Mouse (Mus musculus): Measurements from ENCODE around the gene Srsf10. TPM values are rescaled to one million over a fixed set of nuclear protein-coding genes. Genes with fewer than 3 reads are reported as not detected.

The Srsf10 gene
- total RNA-seq, 1 experiment: 178 TPM

- DNase-seq (ENCODE audit: low read depth, low spot score): no peak
- Histone ChIP-seq H3K36me3 (ENCODE audit: control insufficient read depth, insufficient read depth, low read length, poor library complexity, severe bottlenecking) (no peaks in the 10 kb centered on the region), H3K9me3 (ENCODE audit: control insufficient read depth, insufficient read depth, low read depth, low read length) (no peaks in the 10 kb centered on the region), H3K9ac (ENCODE audit: insufficient read depth, low read depth, low read length, poor library complexity, severe bottlenecking) (no peak overlapping the region), H3K4me3 (ENCODE audit: insufficient read depth in 1 of 2, low read depth in 1 of 2, low read length in 2 of 2, poor library complexity in 1 of 2, severe bottlenecking in 1 of 2) (no peak overlapping the region), H3K27ac (ENCODE audit: insufficient read depth, low read depth, low read length, poor library complexity, severe bottlenecking) (no peak overlapping the region), H3K4me1 (ENCODE audit: control insufficient read depth in 2 of 2, insufficient read depth in 2 of 2, low read length in 2 of 2, poor library complexity in 1 of 2) (no peaks in the 10 kb centered on the region)
- TF ChIP-seq HCFC1 (IDR thresholded peaks at IDR 0.05; ENCODE audit: borderline replicate concordance, insufficient read depth, low read length): no peak
- no peak for TF ChIP-seq ZC3H11A (IDR thresholded peaks at IDR 0.05; ENCODE audit: borderline replicate concordance, low read depth, low read length)
- TF ChIP-seq CHD2 (IDR thresholded peaks at IDR 0.05; ENCODE audit: low read depth, low read length): no peak
- no peak for TF ChIP-seq ZNF384 (IDR thresholded peaks at IDR 0.05; ENCODE audit: low read depth, low read length)
- no peak for TF ChIP-seq MAFK (IDR thresholded peaks at IDR 0.05; ENCODE audit: insufficient read depth, low read depth, low read length)
- in situ Hi-C loops (cut with MboI; ENCODE audit: low sequenced_read_pairs in 2 of 2, unreplicated experiment in 2 of 2): no loop called here
These were observed 51.1 kb downstream of the Srsf10 start for GRCm38 (mm10) chr4:135906633-135907032.

DNA sequence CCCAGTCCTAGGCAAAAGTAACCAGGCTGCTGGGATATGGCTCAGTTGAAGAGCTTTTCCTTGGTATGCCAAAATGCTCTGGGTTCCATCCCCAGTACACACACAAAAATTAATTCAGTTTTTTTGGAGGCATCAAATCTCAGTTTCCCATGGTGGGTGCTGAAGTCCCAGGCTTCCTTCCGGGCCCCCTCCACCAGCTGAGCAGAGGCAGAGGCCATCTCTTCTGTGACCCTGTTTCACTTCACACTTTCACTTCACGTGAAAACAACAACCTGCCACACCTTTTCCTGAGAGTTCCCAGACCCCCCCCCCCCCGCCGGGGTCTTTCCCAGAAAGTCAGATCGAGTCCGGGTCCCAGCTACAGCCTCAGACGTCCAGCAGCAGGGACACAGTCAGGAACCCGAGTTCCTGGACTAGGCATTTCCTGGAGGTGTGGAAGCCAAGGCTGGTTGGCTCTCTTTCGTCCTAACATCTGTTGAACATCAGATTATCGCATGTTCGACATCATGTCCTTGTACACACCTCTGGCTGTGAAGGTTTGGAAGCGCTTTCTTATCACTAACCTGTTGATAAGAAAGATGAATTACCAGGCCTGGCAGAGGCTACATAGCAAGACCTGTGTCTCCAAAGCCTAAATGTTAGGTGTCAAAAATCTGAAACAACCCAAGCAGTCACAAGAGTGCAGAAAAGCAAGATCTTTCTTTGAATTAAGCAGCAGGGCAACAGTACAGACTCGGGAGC is 53.9 kb downstream of the Srsf10 start:
- no peak overlapping the region for H3K27ac ChIP-seq (ENCODE audit: insufficient read depth, low read depth, low read length, poor library complexity, severe bottlenecking)
- TF ChIP-seq ZNF384 (IDR thresholded peaks at IDR 0.05; ENCODE audit: low read depth, low read length) (no peak), ZC3H11A (IDR thresholded peaks at IDR 0.05; ENCODE audit: borderline replicate concordance, low read depth, low read length) (no peak), MAFK (IDR thresholded peaks at IDR 0.05; ENCODE audit: insufficient read depth, low read depth, low read length) (no peak), HCFC1 (IDR thresholded peaks at IDR 0.05; ENCODE audit: borderline replicate concordance, insufficient read depth, low read length) (no peak), CHD2 (IDR thresholded peaks at IDR 0.05; ENCODE audit: low read depth, low read length) (no peak)
- H3K4me3 ChIP-seq (ENCODE audit: insufficient read depth in 1 of 2, low read depth in 1 of 2, low read length in 2 of 2, poor library complexity in 1 of 2, severe bottlenecking in 1 of 2): no peak overlapping the region
- no peaks in the 10 kb centered on the region for H3K36me3 ChIP-seq (ENCODE audit: control insufficient read depth, insufficient read depth, low read length, poor library complexity, severe bottlenecking)
- H3K4me1 ChIP-seq (ENCODE audit: control insufficient read depth in 2 of 2, insufficient read depth in 2 of 2, low read length in 2 of 2, poor library complexity in 1 of 2): no peaks in the 10 kb centered on the region
- in situ Hi-C loops (cut with MboI; ENCODE audit: low sequenced_read_pairs in 2 of 2, unreplicated experiment in 2 of 2): no loop called here
- H3K9ac ChIP-seq (ENCODE audit: insufficient read depth, low read depth, low read length, poor library complexity, severe bottlenecking): no peak overlapping the region
- H3K9me3 ChIP-seq (ENCODE audit: control insufficient read depth, insufficient read depth, low read depth, low read length): no peaks in the 10 kb centered on the region
- DNase-seq (ENCODE audit: low read depth, low spot score): no peak

- H3K36me3 ChIP-seq (ENCODE audit: control insufficient read depth, insufficient read depth, low read length, poor library complexity, severe bottlenecking): no peaks in the 10 kb centered on the region
- TF ChIP-seq MAFK (IDR thresholded peaks at IDR 0.05; ENCODE audit: insufficient read depth, low read depth, low read length) (no peak), CHD2 (IDR thresholded peaks at IDR 0.05; ENCODE audit: low read depth, low read length) (no peak)
- H3K4me3 ChIP-seq (ENCODE audit: insufficient read depth in 1 of 2, low read depth in 1 of 2, low read length in 2 of 2, poor library complexity in 1 of 2, severe bottlenecking in 1 of 2): no peak overlapping the region
- H3K4me1 ChIP-seq (ENCODE audit: control insufficient read depth in 2 of 2, insufficient read depth in 2 of 2, low read length in 2 of 2, poor library complexity in 1 of 2): no peaks in the 10 kb centered on the region
- no peak overlapping the region for H3K27ac ChIP-seq (ENCODE audit: insufficient read depth, low read depth, low read length, poor library complexity, severe bottlenecking)
- in situ Hi-C loops (cut with MboI; ENCODE audit: low sequenced_read_pairs in 2 of 2, unreplicated experiment in 2 of 2): no loop called here
- H3K9me3 ChIP-seq (ENCODE audit: control insufficient read depth, insufficient read depth, low read depth, low read length): no peaks in the 10 kb centered on the region
- DNase-seq (ENCODE audit: low read depth, low spot score): no peak
- H3K9ac ChIP-seq (ENCODE audit: insufficient read depth, low read depth, low read length, poor library complexity, severe bottlenecking): no peak overlapping the region
These were observed 56.0 kb downstream of the Srsf10 start for GRCm38 (mm10) chr4:135911531-135911930.

- no peaks in the 10 kb centered on the region for H3K4me1 ChIP-seq (ENCODE audit: control insufficient read depth in 2 of 2, insufficient read depth in 2 of 2, low read length in 2 of 2, poor library complexity in 1 of 2)
- no peaks in the 10 kb centered on the region for H3K9me3 ChIP-seq (ENCODE audit: control insufficient read depth, insufficient read depth, low read depth, low read length)
- no peak for DNase-seq (ENCODE audit: low read depth, low spot score)
- no peak overlapping the region for H3K9ac ChIP-seq (ENCODE audit: insufficient read depth, low read depth, low read length, poor library complexity, severe bottlenecking)
- H3K27ac ChIP-seq (ENCODE audit: insufficient read depth, low read depth, low read length, poor library complexity, severe bottlenecking): no peak overlapping the region
- TF ChIP-seq CHD2 (IDR thresholded peaks at IDR 0.05; ENCODE audit: low read depth, low read length) (no peak), HCFC1 (IDR thresholded peaks at IDR 0.05; ENCODE audit: borderline replicate concordance, insufficient read depth, low read length) (no peak), ZNF384 (IDR thresholded peaks at IDR 0.05; ENCODE audit: low read depth, low read length) (no peak), MAFK (IDR thresholded peaks at IDR 0.05; ENCODE audit: insufficient read depth, low read depth, low read length) (no peak), ZC3H11A (IDR thresholded peaks at IDR 0.05; ENCODE audit: borderline replicate concordance, low read depth, low read length) (no peak)
- no peaks in the 10 kb centered on the region for H3K36me3 ChIP-seq (ENCODE audit: control insufficient read depth, insufficient read depth, low read length, poor library complexity, severe bottlenecking)
- no peak overlapping the region for H3K4me3 ChIP-seq (ENCODE audit: insufficient read depth in 1 of 2, low read depth in 1 of 2, low read length in 2 of 2, poor library complexity in 1 of 2, severe bottlenecking in 1 of 2)
- in situ Hi-C loops (cut with MboI; ENCODE audit: low sequenced_read_pairs in 2 of 2, unreplicated experiment in 2 of 2): no loop called here
These were observed 56.6 kb downstream of the Srsf10 start for GRCm38 (mm10) chr4:135912164-135912563.

- Histone ChIP-seq H3K4me1 (ENCODE audit: control insufficient read depth in 2 of 2, insufficient read depth in 2 of 2, low read length in 2 of 2, poor library complexity in 1 of 2) (no peaks in the 10 kb centered on the region), H3K27ac (ENCODE audit: insufficient read depth, low read depth, low read length, poor library complexity, severe bottlenecking) (no peak overlapping the region), H3K4me3 (ENCODE audit: insufficient read depth in 1 of 2, low read depth in 1 of 2, low read length in 2 of 2, poor library complexity in 1 of 2, severe bottlenecking in 1 of 2) (no peak overlapping the region), H3K36me3 (ENCODE audit: control insufficient read depth, insufficient read depth, low read length, poor library complexity, severe bottlenecking) (no peaks in the 10 kb centered on the region), H3K9me3 (ENCODE audit: control insufficient read depth, insufficient read depth, low read depth, low read length) (no peaks in the 10 kb centered on the region), H3K9ac (ENCODE audit: insufficient read depth, low read depth, low read length, poor library complexity, severe bottlenecking) (no peak overlapping the region)
- DNase-seq (ENCODE audit: low read depth, low spot score): no peak
- TF ChIP-seq ZC3H11A (IDR thresholded peaks at IDR 0.05; ENCODE audit: borderline replicate concordance, low read depth, low read length): no peak
- in situ Hi-C loops (cut with MboI; ENCODE audit: low sequenced_read_pairs in 2 of 2, unreplicated experiment in 2 of 2): no loop called here
These were observed 57.3 kb downstream of the Srsf10 start for GRCm38 (mm10) chr4:135912835-135913234.

All from ES-E14 (cell line).